Mouse (Mus musculus) layer of hippocampus, postnatal 25 days (tissue): ENCODE measurements at regions not wholly inside any gene's neighbourhood (a gene's known extent, or its start where the extent isn't known, plus 50 kb on each side); places are given as distances from the start of the nearest gene placed in this dataset.
"Not testable (repeated sequence)": the region's sequence is repeated elsewhere in the genome, so short reads cannot be mapped to it uniquely, and the experiment has no call there.

Experiments used
- DNase-seq, 2 experiments: peaks; one replicate each; pipeline ENCODE4 v3.0.0; 2022; ENCODE audit warnings: mixed read lengths in 2 of 2, low spot score in 1 of 2; ENCODE audit errors: extremely low spot score in 1 of 2

DNA sequence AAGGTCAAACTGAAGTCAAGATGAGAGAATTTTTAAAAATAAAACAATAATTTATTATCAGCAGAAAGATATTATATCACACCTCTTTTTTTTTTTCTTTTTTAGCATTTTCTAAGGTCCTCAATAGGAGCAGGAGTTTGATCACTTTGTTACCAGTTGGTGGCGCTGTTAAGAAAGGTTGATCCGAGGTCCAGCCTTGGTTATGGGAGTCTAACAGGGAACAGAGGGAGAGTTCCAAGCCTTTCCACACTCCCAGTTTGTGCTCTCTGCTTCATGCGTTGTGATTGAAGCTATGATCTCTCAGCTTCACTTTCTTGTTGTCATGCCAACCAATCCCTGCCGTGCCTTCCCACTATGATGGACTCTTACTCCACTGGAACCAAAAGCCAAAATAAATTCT, 83.8 kb downstream of the Fam174a start:
- DNase-seq, result no peak

GRCm38 (mm10) chr1:95399764-95400163, 86.3 kb downstream of the Fam174a start:
- DNase-seq, result no peak

GRCm38 (mm10) chr1:95422253-95422652, 108.8 kb downstream of the Fam174a start:
- no peak for DNase-seq

GRCm38 (mm10) chr1:95425420-95425819, 112.0 kb downstream of the Fam174a start:
- DNase-seq, result no peak

- no peak for DNase-seq
Measured at GRCm38 (mm10) chr1:95437155-95437554, 123.7 kb downstream of the Fam174a start.

GRCm38 (mm10) chr1:95445541-95445940, 132.1 kb downstream of the Fam174a start:
- DNase-seq, result no peak

- no peak for DNase-seq
Measured at GRCm38 (mm10) chr1:95448962-95449558, 135.6 kb downstream of the Fam174a start.

DNA sequence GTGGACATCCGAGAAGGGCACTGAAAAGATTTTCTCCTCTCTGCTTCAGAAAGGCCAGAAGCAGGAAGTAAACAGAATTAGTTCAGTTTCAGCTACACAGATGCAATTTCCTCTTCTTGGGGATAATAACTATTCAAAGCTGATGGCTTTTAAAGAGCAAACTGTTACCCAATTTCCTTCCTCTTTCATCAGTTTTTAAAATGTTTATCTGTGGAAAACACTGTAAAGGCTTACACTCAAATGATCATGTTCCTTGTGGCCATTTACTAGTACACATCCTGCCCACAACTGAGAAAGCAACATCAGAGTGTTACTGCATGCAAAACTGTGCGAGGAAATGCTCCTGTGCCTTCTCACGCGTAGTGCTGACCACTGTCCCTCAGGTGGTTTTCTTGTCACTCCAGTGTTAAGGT, 137.5 kb downstream of the Fam174a start:
- no peak for DNase-seq

GRCm38 (mm10) chr1:95451755-95452154, 138.3 kb downstream of the Fam174a start:
- peak; percentile 22 to 62 for DNase-seq

DNA sequence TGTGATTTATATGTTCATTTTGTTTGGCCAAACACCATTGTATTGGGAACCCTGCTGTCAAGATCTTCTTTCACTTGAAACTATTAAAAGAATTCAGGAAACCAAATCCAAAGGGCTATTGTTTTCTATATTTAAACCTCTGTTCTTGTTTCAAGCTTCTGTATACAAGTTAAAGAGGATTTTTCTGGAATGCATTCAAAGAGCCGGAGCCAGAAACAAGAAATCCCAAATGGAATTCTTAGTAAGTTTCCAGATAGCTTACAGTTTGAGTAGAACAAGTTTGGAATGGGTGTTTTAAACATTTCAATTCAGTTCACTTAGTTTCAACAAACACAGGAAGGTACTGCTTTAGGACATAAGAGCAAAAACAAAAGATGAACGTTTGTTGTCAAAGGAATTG, 140.8 kb downstream of the Fam174a start:
- no peak for DNase-seq

- no peak for DNase-seq
Measured at GRCm38 (mm10) chr1:95459355-95459754, 145.9 kb downstream of the Fam174a start.

DNA sequence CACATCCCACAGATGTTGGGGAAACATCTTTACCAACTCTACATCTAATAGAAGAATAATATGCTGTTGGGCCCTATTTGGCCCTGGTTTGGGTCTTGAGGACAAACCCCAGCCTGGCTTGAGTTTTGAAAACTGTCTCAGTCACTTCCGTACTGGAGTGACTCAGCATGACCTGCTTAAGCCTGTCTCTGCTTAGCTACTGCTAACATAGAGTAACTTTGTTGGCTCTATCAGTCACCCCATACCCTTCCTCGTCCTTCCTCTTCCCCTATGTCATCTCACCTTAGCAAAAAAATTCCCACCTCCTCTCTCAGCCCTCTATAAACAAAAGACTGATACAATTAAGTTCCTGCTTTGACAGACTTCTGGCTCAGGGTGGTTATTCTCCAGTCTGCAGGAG, 154.7 kb downstream of the Fam174a start:
- no peak for DNase-seq

GRCm38 (mm10) chr1:95468772-95469171, 155.3 kb downstream of the Fam174a start:
- no peak for DNase-seq

DNA sequence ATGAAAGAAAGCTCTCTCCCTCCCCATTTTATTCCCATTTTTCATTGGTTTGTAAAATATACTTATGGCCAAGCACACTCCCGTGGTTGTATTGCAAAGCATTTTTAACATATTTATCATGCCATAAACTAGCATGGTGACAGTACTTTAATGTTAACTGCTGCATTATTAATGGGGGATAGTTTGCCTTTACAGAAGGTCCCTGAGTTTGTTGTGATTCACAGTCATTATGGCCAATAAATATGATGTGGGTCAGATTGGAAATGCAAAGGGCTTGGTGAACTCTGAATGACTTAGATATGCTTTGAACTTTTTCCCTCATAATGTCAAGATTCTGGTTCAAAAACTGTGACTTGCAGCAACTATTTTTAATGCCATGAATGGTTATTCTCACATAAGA, 157.1 kb downstream of the Fam174a start:
- no peak for DNase-seq

DNA sequence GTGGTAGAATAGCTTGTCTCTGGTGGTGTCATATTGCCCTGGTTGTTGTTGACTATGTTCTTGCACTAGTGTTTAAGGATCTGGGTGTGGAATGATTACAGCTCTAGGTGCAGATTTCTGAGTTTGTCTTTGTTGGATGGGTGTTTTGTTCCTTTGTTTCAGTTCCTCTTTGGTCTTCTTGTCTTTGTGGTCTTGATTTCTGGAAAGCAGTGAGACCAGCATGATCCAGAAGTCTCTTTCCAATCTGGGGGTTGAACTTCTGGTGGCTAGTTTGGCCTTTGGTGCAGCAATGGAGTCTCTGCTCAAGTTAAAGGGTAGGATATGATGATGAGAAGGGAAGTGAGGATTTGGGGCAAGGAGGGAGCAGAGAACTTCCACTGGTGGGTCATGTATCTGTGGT, 174.4 kb downstream of the St8sia4 start:
- no peak for DNase-seq

GRCm38 (mm10) chr1:95500671-95501070, 166.7 kb downstream of the St8sia4 start:
- not testable (repeated sequence) for DNase-seq

DNA sequence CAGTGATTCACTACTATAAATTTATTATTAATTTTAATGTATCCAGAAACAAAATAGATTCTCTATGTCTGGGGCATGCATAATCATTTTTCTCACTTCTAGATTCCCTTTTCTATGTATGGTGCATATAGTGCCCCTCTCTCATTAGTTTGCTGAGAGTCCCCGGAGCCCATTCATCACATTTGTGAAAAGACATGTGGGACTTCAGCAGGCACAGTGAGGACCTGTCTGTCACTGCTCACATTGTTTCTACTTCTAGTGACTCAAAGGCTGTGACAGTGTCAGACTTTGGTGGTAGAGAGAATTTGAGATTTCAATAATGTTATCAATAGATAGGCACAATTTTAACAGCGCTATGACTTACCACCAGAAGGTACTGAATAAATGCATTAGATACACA, 158.7 kb downstream of the St8sia4 start:
- DNase-seq, result no peak

GRCm38 (mm10) chr1:95528726-95529125, 138.6 kb downstream of the St8sia4 start:
- DNase-seq, result no peak

GRCm38 (mm10) chr1:95531017-95531416, 136.4 kb downstream of the St8sia4 start:
- DNase-seq, result no peak
